Mouse (Mus musculus): ENCODE measurements around the gene Sycn.

- TF ChIP-seq CTCF (IDR thresholded peaks at IDR 0.05; ENCODE audit: control insufficient read depth, insufficient read depth, insufficient replicate concordance, low read depth, low read length) (no peak), POLR2A (IDR thresholded peaks at IDR 0.05; ENCODE audit: control insufficient read depth, low read depth, low read length) (no peak)
Measured at GRCm38 (mm10) chr7:28557069-28557468, 16.4 kb downstream of the Sycn start.
